Mouse (Mus musculus): ENCODE results near the gene Poldip2. TPM values are rescaled to one million over a fixed set of nuclear protein-coding genes. Genes with fewer than 3 reads are reported as not detected.

Poldip2 gene
- polyA plus RNA-seq, 1 experiment: 43.6 TPM

DNA sequence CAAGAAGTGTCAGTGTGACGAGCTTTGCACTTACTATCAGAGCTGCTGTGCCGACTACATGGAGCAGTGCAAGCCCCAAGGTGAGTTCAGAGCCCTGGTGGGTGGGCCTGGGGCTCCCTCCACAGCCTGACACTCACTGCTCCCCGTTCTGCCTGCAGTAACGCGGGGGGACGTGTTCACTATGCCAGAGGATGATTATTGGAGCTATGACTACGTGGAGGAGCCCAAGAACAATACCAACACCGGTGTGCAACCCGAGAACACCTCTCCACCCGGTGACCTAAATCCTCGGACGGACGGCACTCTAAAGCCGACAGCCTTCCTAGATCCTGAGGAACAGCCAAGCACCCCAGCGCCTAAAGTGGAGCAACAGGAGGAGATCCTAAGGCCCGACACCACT, 12.4 kb upstream of the Poldip2 start:
- H3K27me3 ChIP-seq (ENCODE audit: control insufficient read depth, insufficient read depth, low read length): peaks cover 6% of the 10 kb centered on the region
- no peak for DNase-seq
- H3K4me1 ChIP-seq (replicated peaks; ENCODE audit: control insufficient read depth, insufficient read depth, low read length): peaks cover 15% of the 10 kb centered on the region
- WGBS: 60% methylated on average over 16 of the region's 16 CpGs
- H3K4me3 ChIP-seq (ENCODE audit: control insufficient read depth, insufficient read depth, low read length): no peak overlapping the region
- no peak overlapping the region for H3K27ac ChIP-seq (ENCODE audit: control insufficient read depth, insufficient read depth, low read length)
- H3K36me3 ChIP-seq (ENCODE audit: control insufficient read depth, insufficient read depth, low read length): no peaks in the 10 kb centered on the region
- TF ChIP-seq CTCF (IDR thresholded peaks at IDR 0.05; ENCODE audit: borderline replicate concordance, control insufficient read depth, extremely low read depth, insufficient read depth, low read length, poor library complexity) (no peak), POLR2A (IDR thresholded peaks at IDR 0.05; ENCODE audit: control insufficient read depth, extremely low read depth, insufficient read depth, low read length, poor library complexity) (no peak)

DNA sequence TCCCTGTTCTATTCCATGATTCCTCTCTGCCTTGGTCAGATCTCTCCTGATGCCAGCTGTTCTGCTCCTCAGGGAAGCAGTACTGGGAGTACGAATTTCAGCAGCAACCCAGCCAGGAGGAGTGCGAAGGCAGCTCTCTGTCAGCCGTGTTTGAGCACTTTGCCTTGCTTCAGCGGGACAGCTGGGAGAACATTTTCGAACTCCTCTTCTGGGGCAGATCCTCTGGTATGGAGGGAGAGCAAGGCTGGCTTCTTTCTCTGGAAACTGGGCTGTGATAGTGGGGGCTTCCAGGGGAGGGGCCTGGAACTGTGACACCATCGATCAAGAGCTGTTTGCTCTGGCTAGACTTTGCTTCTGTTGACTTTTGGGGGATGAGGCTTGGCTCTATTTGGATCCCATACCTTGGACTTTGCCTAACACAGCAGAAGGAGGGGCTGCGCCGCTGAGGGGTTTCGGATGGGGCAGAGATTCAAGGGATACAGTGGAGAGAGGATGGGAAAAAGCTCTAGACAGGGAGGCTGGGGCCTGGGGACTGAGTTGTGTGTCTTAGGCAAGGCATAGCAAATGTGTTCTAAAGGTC, 11.3 kb upstream of the Poldip2 start:
- peaks cover 15% of the 10 kb centered on the region for H3K4me1 ChIP-seq (replicated peaks; ENCODE audit: control insufficient read depth, insufficient read depth, low read length)
- H3K27me3 ChIP-seq (ENCODE audit: control insufficient read depth, insufficient read depth, low read length): peaks cover 6% of the 10 kb centered on the region
- 81% methylated on average over 9 of the region's 9 CpGs for WGBS
- H3K4me3 ChIP-seq (ENCODE audit: control insufficient read depth, insufficient read depth, low read length): no peak overlapping the region
- no peaks in the 10 kb centered on the region for H3K36me3 ChIP-seq (ENCODE audit: control insufficient read depth, insufficient read depth, low read length)
- H3K27ac ChIP-seq (ENCODE audit: control insufficient read depth, insufficient read depth, low read length): no peak overlapping the region
- no peak for DNase-seq
- TF ChIP-seq POLR2A (IDR thresholded peaks at IDR 0.05; ENCODE audit: control insufficient read depth, extremely low read depth, insufficient read depth, low read length, poor library complexity): no peak
- no peak for TF ChIP-seq CTCF (IDR thresholded peaks at IDR 0.05; ENCODE audit: borderline replicate concordance, control insufficient read depth, extremely low read depth, insufficient read depth, low read length, poor library complexity)

DNA sequence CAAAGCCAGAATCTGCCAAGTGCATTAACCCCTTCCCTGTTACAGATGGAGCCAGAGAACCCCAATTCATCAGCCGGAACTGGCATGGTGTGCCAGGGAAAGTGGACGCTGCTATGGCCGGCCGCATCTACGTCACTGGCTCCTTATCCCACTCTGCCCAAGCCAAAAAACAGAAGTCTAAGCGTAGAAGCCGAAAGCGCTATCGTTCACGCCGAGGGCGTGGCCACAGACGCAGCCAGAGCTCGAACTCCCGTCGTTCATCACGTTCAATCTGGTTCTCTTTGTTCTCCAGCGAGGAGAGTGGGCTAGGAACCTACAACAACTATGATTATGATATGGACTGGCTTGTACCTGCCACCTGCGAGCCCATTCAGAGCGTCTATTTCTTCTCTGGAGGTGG, 10.5 kb upstream of the Poldip2 start:
- no peak for DNase-seq
- TF ChIP-seq POLR2A (IDR thresholded peaks at IDR 0.05; ENCODE audit: control insufficient read depth, extremely low read depth, insufficient read depth, low read length, poor library complexity) (no peak), CTCF (IDR thresholded peaks at IDR 0.05; ENCODE audit: borderline replicate concordance, control insufficient read depth, extremely low read depth, insufficient read depth, low read length, poor library complexity) (no peak)
- WGBS: 82% methylated on average over 20 of the region's 20 CpGs
- Histone ChIP-seq H3K27ac (ENCODE audit: control insufficient read depth, insufficient read depth, low read length) (no peak overlapping the region), H3K4me1 (replicated peaks; ENCODE audit: control insufficient read depth, insufficient read depth, low read length) (peaks cover 15% of the 10 kb centered on the region), H3K36me3 (ENCODE audit: control insufficient read depth, insufficient read depth, low read length) (no peaks in the 10 kb centered on the region; the same call in 1 of the 2 replicates), H3K27me3 (ENCODE audit: control insufficient read depth, insufficient read depth, low read length) (peaks cover 6% of the 10 kb centered on the region), H3K4me3 (ENCODE audit: control insufficient read depth, insufficient read depth, low read length) (no peak overlapping the region)

DNA sequence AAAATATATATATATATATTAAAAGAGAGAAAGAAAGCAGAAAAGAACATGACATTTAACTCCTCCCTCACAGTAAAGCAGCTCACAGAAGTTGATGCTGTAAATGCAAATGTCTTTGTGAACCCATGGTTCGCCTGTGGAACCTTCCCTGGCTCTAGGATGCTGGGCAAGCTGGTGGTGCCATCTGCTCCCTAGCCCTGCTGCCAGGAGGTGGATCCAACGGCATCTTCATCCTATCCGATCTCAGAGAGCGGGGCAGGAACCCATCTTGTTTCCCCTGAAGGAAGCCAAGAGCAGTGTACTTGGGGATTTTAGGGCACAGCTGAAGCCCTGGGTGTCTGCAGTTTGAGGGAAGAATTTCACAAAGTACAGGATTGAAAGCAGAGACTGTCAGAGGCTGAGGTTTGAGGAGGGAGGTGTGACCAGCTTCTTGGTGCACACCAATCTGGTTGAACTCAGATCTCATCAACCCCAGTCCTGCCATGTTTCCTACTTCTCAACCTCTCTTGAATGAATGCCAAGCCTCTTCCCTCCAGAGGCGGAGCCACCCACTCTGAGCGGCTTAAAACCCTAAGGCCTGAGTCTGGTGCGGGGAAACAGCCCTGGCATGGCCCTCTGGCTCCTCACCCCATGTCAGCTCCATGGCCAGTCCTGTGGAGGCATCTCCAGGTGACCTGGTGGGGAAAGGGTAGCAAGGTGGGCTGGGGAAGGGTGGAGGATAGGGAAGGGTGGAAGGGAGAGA, 8.9 kb upstream of the Poldip2 start, which contains the start of gene Sebox:
Gene Sebox (plus strand): TSS at position 539 of the 742 bp plus-strand sequence.
- no peak within 1 kb of the TSS for H3K27ac ChIP-seq (ENCODE audit: control insufficient read depth, insufficient read depth, low read length)
- TF ChIP-seq POLR2A (IDR thresholded peaks at IDR 0.05; ENCODE audit: control insufficient read depth, extremely low read depth, insufficient read depth, low read length, poor library complexity) (no peak), CTCF (IDR thresholded peaks at IDR 0.05; ENCODE audit: borderline replicate concordance, control insufficient read depth, extremely low read depth, insufficient read depth, low read length, poor library complexity) (no peak)
- no peak for DNase-seq
- H3K4me3 ChIP-seq (ENCODE audit: control insufficient read depth, insufficient read depth, low read length): no peak within 1 kb of the TSS
- H3K27me3 ChIP-seq (ENCODE audit: control insufficient read depth, insufficient read depth, low read length): no peaks in the 10 kb centered on the region; the same call in 1 of the 2 replicates
- WGBS: 64% methylated on average over 7 of the region's 7 CpGs
- peaks cover 1% of the 10 kb centered on the region for H3K36me3 ChIP-seq (ENCODE audit: control insufficient read depth, insufficient read depth, low read length)
- peaks cover 3% of the 10 kb centered on the region; the same call in 1 of the 2 replicates for H3K4me1 ChIP-seq (replicated peaks; ENCODE audit: control insufficient read depth, insufficient read depth, low read length)

DNA sequence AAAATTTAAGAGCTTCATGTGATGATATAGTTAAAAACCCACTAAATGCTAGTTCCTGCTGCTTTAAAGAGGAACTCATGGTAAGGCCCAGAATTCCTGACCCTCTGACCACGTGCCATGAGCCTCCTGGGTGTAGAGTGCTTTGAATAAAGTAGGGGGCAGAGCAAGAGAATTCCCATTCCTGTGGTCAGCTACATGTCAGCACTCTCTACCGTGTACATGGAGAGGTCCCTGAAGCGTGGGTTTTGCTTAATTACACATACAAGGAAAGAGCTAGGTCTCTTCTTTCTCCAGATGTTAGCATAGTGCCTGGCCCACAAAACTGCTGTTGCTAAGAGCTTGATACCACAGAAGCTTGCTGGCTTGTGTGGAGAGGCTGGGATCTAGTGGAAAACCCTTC, 6.6 kb upstream of the Poldip2 start:
- Histone ChIP-seq H3K27me3 (ENCODE audit: control insufficient read depth, insufficient read depth, low read length) (no peaks in the 10 kb centered on the region; the same call in 1 of the 2 replicates), H3K36me3 (ENCODE audit: control insufficient read depth, insufficient read depth, low read length) (peaks cover 5% of the 10 kb centered on the region), H3K4me3 (ENCODE audit: control insufficient read depth, insufficient read depth, low read length) (no peak overlapping the region), H3K4me1 (replicated peaks; ENCODE audit: control insufficient read depth, insufficient read depth, low read length) (no peaks in the 10 kb centered on the region), H3K27ac (ENCODE audit: control insufficient read depth, insufficient read depth, low read length) (no peak overlapping the region)
- WGBS: 88% methylated on average over 3 of the region's 3 CpGs
- no peak for DNase-seq
- no peak for TF ChIP-seq POLR2A (IDR thresholded peaks at IDR 0.05; ENCODE audit: control insufficient read depth, extremely low read depth, insufficient read depth, low read length, poor library complexity)

DNA sequence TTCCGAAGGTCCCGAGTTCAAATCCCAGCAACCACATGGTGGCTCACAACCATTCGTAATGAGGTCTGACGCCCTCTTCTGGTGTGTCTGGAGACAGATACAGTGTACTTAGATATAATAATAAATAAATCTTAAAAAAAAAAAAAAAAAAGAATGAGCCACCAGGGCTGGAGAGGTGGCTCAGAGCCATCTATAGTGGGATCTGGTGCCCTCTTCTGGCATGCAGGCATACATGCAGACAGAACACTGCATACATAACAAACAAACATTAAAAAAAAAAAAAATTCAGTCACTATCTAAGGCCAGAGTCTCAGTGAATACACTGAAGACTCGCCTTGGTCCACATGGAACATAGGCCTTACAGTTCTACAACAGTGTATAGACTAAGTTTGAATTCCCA, 2.8 kb upstream of the Poldip2 start:
- peaks cover 4% of the 10 kb centered on the region for H3K4me1 ChIP-seq (replicated peaks; ENCODE audit: control insufficient read depth, insufficient read depth, low read length)
- no peak overlapping the region for H3K27ac ChIP-seq (ENCODE audit: control insufficient read depth, insufficient read depth, low read length)
- DNase-seq: peak; percentile 14
- H3K36me3 ChIP-seq (ENCODE audit: control insufficient read depth, insufficient read depth, low read length): peaks cover 5% of the 10 kb centered on the region
- no peak for TF ChIP-seq POLR2A (IDR thresholded peaks at IDR 0.05; ENCODE audit: control insufficient read depth, extremely low read depth, insufficient read depth, low read length, poor library complexity)
- TF ChIP-seq CTCF (IDR thresholded peaks at IDR 0.05; ENCODE audit: borderline replicate concordance, control insufficient read depth, extremely low read depth, insufficient read depth, low read length, poor library complexity): no peak
- no peak overlapping the region for H3K4me3 ChIP-seq (ENCODE audit: control insufficient read depth, insufficient read depth, low read length)
- no peaks in the 10 kb centered on the region for H3K27me3 ChIP-seq (ENCODE audit: control insufficient read depth, insufficient read depth, low read length)
- WGBS: 93% methylated on average over 5 of the region's 5 CpGs

All from thymus, adult 2 months (tissue).